Mouse (Mus musculus) cerebellum, postnatal 25 days (tissue): Measurements from ENCODE around the gene 1700016C15Rik.
A peak's percentile ranks its signal among the peaks of the same experiment; 100 is the strongest.

Source experiments
- DNase-seq, 2 experiments: peaks; one replicate each; pipeline ENCODE4 v3.0.0; 2021; ENCODE audit warnings: mixed read lengths in 2 of 2

Gene 1700016C15Rik

DNA sequence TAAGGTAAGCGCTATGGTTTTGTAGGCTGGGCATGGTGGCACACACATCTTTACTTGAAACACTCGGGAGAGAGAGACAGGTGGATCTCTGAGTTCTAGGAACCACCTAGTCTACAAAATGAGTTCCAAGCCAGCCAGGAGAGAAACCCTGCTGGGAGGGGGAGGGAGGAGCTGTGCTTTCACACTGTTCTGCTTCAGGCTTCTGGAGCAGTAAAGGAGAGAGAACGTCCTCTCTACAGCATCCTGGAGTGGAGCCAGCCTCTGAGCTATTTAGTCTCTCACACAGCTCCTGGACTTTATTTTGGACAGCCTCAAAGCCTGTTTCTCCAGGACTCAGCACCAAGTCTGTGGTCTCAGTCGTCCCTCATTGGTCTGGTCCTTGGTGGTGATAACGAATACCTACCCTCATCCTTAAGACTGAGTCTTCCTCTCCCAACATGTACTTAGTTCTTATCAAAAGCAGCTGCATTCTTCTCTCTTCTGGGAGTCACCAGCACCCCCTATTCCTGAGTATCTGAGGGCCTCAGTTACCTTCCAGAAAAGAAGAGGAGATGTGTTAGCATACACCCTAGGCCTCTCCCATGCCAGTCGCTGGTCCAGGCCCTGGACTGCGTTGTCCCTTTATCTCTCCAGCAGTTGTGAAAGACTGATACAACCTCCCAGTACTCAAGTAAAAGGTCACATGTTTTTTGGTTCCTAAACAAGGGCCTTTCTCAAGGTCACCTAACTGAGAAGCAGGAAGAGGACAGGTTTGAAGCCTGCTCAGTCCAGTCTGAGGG, 12.4 kb upstream of the 1700016C15Rik start:
- DNase-seq, result peak in 1 of 2 experiments; percentile 36

GRCm38 (mm10) chr1:177718340-177719028, 11.1 kb upstream of the 1700016C15Rik start:
- DNase-seq, result no peak

DNA sequence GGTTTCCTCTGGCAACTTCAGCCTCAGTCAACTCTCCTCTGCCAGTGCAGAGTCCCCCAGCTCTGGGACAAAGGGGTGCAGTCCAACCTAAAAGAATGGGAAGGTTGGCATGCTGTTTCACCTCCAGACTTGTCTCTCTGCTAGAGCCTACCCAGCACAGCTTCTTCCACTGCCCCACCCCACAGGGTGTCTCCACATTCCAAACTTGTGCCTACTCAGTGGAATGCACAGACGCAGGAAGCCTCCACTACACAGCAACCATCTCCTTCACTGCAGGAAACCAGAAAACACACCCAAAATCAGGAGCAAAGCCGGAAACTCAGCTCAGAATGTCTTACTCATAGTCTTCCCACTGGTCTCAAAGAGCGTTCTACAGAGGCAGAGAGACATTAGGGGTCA, 10.6 kb upstream of the 1700016C15Rik start:
- no peak for DNase-seq

DNA sequence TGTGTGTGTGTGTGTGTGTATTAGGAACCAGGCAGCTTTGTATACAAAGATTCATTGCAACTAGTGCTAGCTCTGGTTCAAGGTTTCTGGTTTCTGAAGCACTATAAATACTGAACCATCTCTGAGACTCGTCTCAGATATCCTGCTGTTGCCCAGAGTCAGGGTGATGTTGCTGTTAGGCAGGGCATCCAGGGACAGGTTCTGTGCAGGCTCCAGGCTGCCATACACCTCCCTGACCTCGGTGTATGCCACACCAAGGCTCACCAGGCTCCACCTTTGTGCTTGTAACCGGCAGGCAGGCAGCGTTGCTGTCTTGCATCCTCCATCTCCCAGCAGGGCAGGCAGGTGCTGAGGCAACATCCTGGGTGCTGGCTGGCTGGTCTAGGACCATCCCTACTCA, 5.8 kb upstream of the 1700016C15Rik start:
- DNase-seq, result no peak

DNA sequence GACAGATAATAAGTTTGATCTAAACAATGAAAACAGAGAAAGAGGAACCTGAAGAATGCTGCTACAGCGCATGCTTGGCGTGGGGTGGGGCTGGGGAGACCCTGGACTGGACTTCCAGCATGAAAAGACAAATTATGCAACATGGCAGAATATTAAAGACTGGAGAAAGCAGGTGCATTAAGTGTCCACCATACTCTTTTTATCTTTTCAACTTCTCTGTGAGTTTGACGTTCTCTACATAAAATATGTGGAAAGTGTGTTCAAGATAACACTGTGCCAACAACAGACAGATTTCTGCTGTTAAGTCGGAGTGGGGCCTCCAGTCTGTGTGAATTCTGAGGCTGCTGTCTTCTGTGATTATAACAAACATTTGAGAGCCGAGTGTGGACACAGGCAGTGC, 2.7 kb upstream of the 1700016C15Rik start:
- no peak for DNase-seq

GRCm38 (mm10) chr1:177727883-177728525, 1.6 kb upstream of the 1700016C15Rik start:
- DNase-seq, result no peak

DNA sequence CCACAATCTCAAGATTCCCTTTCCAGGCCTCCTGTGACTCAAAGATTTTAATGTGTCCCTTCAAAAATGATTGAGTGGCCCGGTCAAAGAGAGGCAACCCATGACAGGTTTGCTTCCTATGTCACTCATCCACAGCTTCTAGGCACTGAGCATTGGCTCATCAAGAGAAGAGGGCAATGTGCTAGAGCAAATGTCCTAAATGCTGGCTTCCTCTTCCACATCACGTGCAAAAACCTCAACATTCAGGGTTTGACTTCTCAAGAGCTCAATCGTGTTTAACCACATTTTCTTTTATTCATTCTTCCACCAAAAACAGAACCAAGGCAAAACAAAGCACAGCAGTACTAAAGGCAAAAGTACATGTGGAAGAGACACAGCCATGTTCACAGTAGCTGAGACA, 2.4 kb downstream of the 1700016C15Rik start:
- no peak for DNase-seq

GRCm38 (mm10) chr1:177737505-177738105, 8.0 kb downstream of the 1700016C15Rik start:
- DNase-seq, result no peak

DNA sequence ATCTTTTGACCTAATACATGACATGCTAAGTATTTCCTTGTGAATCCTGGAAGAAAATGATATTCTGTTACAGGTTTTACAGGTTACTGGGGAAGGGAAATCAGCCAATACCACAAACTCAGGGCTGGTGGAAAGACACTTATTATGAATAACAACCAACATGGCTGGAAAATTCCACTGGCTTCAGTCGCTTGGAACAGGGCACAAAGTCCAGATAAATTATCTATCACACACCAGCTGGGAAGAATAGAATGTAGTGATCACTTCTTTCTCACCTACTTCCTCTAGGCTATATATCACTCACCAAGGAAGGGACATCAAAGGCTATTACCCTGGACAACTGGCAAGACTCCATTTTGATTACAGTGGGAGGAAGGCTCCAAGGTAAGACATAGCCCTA, 11.1 kb downstream of the 1700016C15Rik start:
- DNase-seq, result no peak

- DNase-seq, result no peak
These were observed 12.5 kb downstream of the 1700016C15Rik start for GRCm38 (mm10) chr1:177742119-177742518.

DNA sequence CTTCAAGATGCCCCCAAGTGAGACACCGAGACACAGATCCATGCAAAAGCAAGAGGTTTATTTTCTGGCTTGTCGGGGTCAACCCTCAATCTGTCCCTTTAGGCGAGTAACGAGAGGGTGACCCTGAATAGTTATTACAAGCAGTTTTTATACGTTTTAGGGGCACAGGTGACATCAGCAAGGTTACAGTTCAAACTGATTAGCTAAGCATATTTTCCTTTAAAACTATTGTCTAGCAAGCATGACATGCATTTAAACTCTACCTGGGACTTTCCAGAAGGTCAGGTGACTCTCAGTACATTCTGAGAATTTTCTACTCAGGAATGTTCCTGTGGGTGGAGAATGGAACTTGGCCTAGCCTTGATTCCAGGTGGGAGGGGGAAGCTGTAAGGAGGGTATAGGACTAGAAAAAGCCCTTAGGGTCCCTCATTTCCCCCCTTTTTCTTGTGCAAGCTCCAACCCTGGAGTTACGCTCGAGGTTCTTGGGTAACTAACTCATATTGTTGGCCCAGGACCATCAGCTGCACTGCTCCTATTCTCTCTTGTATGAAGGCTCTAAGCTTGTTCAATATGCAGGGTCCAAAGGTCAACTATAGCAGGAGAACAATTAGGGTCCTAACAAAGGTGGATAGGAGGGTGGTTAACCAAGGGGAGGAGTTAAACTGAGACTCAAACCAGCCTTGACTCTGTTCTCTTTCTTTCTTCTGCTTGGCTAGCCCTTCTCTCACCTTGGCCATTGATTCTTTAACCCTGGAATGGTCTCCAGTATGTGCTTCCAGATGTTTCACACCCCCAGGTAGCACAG, 15.1 kb downstream of the 1700016C15Rik start:
- no peak for DNase-seq

GRCm38 (mm10) chr1:177747869-177748540, 18.4 kb downstream of the 1700016C15Rik start:
- no peak for DNase-seq

- DNase-seq, result no peak
These were observed 23.9 kb downstream of the 1700016C15Rik start for GRCm38 (mm10) chr1:177753496-177753895.

DNA sequence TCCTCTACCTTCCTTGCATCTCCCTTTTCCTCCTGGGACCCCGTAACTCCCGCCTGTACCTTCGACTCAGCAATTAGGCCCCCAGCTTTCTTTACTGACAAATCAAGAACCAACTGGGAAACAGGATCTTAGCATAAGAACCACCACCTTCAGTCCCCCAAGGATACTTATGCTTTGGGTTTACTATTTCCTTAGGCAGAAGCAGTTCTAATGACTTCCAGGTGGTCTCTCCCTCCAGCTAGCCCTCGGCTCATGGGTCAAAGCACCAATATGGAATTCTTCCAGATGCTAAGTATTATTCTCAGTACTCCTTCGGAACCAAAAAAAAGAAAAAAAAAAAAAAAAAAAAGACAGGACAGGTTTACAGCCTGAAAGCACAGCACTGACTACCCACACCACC, 27.6 kb downstream of the 1700016C15Rik start:
- DNase-seq, result no peak

GRCm38 (mm10) chr1:177768931-177769330, 39.3 kb downstream of the 1700016C15Rik start:
- no peak for DNase-seq

- DNase-seq, result no peak
These were observed 47.8 kb downstream of the 1700016C15Rik start for GRCm38 (mm10) chr1:177777397-177777796.

- DNase-seq, result no peak
These were observed 63.2 kb downstream of the 1700016C15Rik start for GRCm38 (mm10) chr1:177792835-177793234.

DNA sequence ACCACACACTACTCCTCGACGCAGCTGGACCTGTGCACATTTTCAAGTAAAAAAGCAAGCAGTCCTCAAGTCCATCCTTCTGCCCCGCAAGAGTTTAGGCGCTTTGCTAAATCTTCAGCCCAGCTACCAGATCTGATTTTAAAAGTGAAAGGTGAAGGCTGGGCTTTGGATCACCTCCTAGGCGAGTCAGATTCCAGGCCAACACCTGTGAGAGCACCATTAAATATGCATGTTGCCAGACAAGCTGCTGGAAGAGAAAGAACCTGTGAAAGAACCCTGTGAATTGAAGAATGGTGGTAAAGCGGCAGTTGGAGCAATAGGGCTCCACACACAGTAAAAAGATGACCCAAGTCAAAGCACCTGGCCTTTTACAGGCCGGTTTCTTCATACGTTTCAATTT, 65.3 kb downstream of the 1700016C15Rik start:
- DNase-seq, result peak in 1 of 2 experiments; percentile 19

DNA sequence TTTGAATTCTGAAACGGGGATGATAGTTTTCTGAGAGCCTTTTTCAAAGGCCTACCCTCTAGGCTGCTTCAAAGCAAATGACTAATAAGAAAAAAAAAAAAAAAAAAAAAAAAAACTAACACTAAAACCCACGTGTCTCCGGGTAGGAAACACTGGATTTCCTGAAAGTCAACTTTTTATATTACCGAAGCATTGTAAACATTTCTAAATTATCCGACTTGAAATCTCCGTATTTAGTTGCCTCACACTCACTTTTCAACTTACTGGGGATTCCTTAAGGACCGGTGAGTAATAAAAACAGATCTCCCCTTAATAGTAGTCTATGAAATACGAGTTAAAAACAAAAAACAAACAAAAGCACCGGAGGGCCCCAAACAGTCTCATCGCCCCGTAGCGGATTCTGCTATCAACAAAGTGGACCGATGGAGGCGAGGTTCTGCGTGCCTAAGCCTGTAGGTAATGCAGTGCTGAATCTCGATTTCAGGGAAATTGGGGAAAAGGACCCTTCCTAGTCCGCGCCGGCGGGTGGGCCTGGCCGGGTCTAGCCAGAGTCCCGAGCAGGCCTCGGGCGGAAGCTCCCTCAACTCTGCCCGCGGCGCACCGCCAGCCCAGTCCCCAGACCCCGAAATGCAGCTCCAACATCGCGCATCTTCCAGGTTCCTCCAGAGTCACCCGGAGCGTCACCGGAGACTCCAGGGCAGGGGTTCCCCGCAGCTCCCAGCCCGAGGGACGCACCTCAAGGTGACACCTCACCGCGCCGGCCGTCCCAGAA, 66.0 kb downstream of the 1700016C15Rik start:
- DNase-seq, result no peak

DNA sequence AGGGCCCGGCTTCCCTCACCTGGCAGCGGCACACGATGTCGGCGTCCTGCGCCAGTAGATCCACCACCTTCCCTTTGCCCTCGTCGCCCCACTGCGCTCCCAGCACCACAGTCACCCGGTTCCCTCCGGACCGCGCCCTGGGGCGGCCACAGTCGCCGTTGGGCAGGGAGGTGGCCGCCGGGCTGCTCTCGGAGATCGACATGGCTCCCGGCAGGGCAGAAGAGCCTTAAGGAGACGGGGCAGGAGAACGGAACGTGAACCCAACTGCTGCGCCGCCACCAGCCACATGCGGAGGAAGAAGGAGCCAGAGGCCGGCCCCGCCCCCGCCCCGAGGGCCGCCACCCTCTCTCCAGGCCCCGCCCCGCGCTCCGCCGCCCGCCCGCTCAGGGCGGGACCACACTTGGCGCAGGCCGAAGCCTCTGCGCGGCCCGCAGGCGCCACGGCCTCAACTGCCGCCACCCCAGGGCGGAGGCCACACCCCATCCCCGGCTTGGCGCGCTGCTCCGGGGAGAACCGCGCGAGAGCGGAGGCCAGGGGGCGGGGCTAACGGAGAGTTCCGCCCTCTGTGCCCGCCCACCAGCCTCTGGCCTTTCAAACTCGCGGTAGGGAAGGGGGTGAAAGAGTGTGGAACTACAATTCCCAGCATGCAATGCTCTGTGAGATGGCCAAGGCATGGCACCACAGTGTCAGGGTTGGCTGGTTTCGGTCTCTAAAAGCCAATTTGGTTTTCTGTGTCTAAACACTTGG, 66.8 kb downstream of the 1700016C15Rik start, which contains the start of gene Adss:
Gene Adss (minus strand): TSS at position 319 of the 747 bp plus-strand sequence.
- peak; percentile 99 to 100 for DNase-seq
